Mouse (Mus musculus): ENCODE data around the gene Csnk1g1. TPM values are rescaled to one million over a fixed set of nuclear protein-coding genes. Genes with fewer than 3 reads are reported as not detected.
A peak's percentile ranks its signal among the peaks of the same experiment; 100 is the strongest.

Gene Csnk1g1
- polyA plus RNA-seq (2015; fragmentation: Nextera tagmentation; extraction: Ambion mirVana), result 11.7 and 12.4 TPM in 2 replicates

DNA sequence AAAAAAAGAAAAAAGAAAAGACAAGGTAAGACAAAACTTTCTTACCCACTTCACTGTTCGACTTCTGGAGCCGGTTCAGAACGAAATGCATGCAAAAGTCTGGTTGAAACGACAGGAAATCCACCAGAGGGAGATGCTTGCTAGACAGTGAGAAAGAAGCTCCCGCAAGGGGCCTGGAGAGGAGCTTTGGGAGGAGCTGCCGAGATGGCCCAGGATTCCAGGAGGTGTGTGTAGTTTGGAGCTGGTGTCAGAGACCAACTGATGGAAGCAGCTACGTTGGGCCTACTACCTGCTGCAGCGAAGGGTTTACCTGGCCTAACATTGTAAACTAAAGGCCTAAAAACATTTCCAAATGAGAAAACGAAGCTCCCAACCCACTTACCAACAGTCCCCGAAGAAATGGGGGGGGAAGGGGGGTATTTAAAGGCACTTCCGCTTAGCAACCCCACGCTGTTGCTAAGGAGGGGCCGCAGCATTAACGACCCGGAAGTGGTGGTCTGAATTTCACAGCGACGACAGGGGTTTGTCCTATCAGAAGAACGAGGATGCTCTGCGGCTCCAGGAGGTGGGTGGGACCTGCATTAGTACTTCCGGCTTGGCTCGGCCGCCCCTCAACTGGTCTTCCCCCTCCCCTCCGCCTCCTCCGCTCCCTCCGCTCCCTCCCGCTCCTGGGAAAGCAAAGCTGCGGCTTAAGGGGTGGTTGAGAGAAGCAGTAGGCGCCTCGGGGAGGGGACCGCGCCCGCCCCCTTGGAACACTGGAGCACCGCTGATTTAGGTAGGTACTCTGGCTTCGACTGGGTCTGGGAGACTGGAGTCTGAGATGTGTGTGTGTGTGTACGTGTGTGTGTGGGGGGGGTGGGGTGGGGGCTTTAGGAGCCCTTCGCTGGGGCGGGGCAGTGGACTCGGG, at the start of gene Csnk1g1, which contains the start of gene Trip4:
Gene Csnk1g1 (plus strand): TSS at position 531 of the 907 bp plus-strand sequence.
Gene Trip4 (minus strand): TSS at position 401 of the 907 bp plus-strand sequence.
- 1% methylated on average over 38 of the region's 38 CpGs for WGBS
- peaks cover 7% of the 10 kb centered on the region for H3K36me3 ChIP-seq (ENCODE audit: control insufficient read depth, insufficient read depth)
- H3K27ac ChIP-seq (ENCODE audit: low read length), result peak within 1 kb of the TSS; percentile 94
- no peaks in the 10 kb centered on the region for H3K27me3 ChIP-seq (ENCODE audit: control insufficient read depth, insufficient read depth, low read length)
- peaks cover 2% of the 10 kb centered on the region; the same call in 1 of the 2 replicates for H3K4me1 ChIP-seq (ENCODE audit: control insufficient read depth, insufficient read depth, low read length)
- H3K4me3 ChIP-seq (ENCODE audit: low read length), result peak within 1 kb of the TSS; percentile 91
- H3K9ac ChIP-seq (ENCODE audit: low read length), result peak within 1 kb of the TSS; percentile 91
- ATAC-seq (replicated peaks; ENCODE audit: extremely low read depth, insufficient read depth, low FRiP score), result peak; percentile 99
- no peaks in the 10 kb centered on the region for H3K9me3 ChIP-seq (replicated peaks; ENCODE audit: control insufficient read depth, low read length)
- H3K4me2 ChIP-seq (ENCODE audit: low read depth, low read length), result peak within 1 kb of the TSS; percentile 94

DNA sequence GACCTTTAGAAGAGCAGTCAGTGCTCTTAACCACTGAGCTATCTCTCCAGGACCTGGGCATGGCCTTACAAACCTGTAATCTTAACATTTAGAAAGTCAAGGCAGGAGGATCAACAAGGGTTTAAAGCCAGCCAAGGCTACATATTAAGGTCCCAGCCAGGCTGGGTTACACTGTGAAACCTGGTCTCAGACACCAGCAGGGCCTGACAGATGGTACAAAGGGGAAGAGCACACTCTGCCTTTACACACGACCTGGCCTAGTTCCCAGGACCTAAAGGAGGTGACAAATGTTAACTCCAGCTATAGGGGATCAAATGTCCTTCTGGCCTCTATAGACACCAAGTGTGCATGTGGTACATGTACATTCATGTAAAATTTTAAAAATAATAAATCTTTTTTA, 49.1 kb upstream of the Csnk1g1 start:
- Histone ChIP-seq H3K27ac (ENCODE audit: low read length) (no peak overlapping the region), H3K9me3 (replicated peaks; ENCODE audit: control insufficient read depth, low read length) (no peaks in the 10 kb centered on the region), H3K36me3 (ENCODE audit: control insufficient read depth, insufficient read depth) (peaks cover 40% of the 10 kb centered on the region), H3K9ac (ENCODE audit: low read length) (no peak overlapping the region), H3K4me2 (ENCODE audit: low read depth, low read length) (no peak overlapping the region), H3K4me3 (ENCODE audit: low read length) (no peak overlapping the region), H3K4me1 (ENCODE audit: control insufficient read depth, insufficient read depth, low read length) (no peaks in the 10 kb centered on the region), H3K27me3 (ENCODE audit: control insufficient read depth, insufficient read depth, low read length) (no peaks in the 10 kb centered on the region)
- WGBS, result 43% methylated on average over 1 of the region's 1 CpGs
- ATAC-seq (replicated peaks; ENCODE audit: extremely low read depth, insufficient read depth, low FRiP score), result no peak

DNA sequence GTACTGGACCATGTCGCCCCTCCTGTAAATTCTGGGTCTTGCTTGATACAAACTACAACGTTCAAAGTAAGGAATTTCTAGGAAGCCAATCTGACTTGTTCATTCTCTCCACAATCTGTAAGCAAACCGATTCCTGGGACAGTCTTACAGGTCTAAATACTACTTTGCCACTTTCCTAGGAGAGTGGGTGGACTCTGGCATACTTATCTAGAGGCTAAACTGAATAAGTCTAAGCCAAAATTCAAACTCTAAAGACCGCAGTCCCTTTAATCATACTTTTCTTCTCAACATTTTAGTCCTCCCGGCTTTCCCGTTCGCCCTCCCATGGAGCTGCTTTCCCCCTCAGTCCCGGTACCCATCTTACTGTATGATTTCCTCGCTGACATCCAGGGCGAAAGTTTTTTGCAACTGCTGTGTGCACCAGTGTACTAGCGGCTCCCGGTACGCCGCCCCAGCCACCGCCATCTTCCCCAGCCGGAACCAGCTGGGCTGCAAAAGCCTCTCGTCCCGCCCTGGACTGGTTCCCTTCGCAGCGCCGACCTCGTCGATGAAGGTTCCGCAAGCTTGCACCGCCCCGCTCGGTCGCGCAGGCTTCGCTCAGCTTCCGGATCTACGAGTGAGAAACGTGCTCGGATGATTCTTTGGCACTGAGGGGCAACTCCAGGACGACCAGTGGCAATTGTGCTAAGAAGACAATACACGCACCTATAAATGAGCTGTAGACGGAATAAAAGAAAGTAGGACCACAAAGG, 24.0 kb upstream of the Csnk1g1 start:
- peak; percentile 96 for ATAC-seq (replicated peaks; ENCODE audit: extremely low read depth, insufficient read depth, low FRiP score)
- H3K36me3 ChIP-seq (ENCODE audit: control insufficient read depth, insufficient read depth), result peaks cover 3% of the 10 kb centered on the region; the same call in 1 of the 2 replicates
- peak overlapping the region; percentile 89 for H3K9ac ChIP-seq (ENCODE audit: low read length)
- peaks cover 10% of the 10 kb centered on the region for H3K4me1 ChIP-seq (ENCODE audit: control insufficient read depth, insufficient read depth, low read length)
- peak overlapping the region; percentile 90 for H3K27ac ChIP-seq (ENCODE audit: low read length)
- H3K4me2 ChIP-seq (ENCODE audit: low read depth, low read length), result peak overlapping the region; percentile 86
- H3K9me3 ChIP-seq (replicated peaks; ENCODE audit: control insufficient read depth, low read length), result no peaks in the 10 kb centered on the region
- peak overlapping the region; percentile 86 for H3K4me3 ChIP-seq (ENCODE audit: low read length)
- under 1% methylated on average over 37 of the region's 37 CpGs for WGBS
- H3K27me3 ChIP-seq (ENCODE audit: control insufficient read depth, insufficient read depth, low read length), result no peaks in the 10 kb centered on the region

DNA sequence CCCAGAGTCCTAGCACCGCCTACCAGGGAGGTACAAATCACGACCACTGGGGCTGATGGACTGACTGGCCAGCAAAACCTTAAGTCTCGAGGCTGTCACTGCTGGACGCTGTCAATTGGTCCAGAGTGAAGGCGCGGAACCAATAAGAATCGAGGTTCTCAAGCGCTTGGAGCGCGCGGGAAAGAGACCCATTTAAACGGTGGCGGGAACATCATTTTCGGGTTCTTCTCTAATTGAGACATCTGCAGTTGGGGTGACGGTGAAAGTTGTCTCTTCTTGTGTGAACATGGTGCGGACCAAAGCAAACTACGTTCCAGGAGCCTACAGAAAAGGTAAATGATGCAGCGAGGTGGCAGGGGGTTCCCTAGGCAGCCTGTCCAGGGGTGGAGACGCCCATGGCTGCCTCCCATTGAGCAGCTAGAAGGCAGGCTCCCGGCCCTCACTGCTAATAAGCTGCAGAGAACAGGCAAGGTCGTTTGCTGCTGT, 18.5 kb upstream of the Csnk1g1 start, which contains the start of gene Pclaf:
Gene Pclaf (plus strand): TSS at position 95 of the 486 bp plus-strand sequence.
- Histone ChIP-seq H3K4me2 (ENCODE audit: low read depth, low read length) (peak within 1 kb of the TSS; percentile 88), H3K36me3 (ENCODE audit: control insufficient read depth, insufficient read depth) (peaks cover 15% of the 10 kb centered on the region), H3K27me3 (ENCODE audit: control insufficient read depth, insufficient read depth, low read length) (no peaks in the 10 kb centered on the region), H3K4me3 (ENCODE audit: low read length) (peak within 1 kb of the TSS; percentile 74), H3K27ac (ENCODE audit: low read length) (peak within 1 kb of the TSS; percentile 39), H3K9ac (ENCODE audit: low read length) (peak within 1 kb of the TSS; percentile 85), H3K9me3 (replicated peaks; ENCODE audit: control insufficient read depth, low read length) (no peaks in the 10 kb centered on the region), H3K4me1 (ENCODE audit: control insufficient read depth, insufficient read depth, low read length) (peaks cover 17% of the 10 kb centered on the region)
- peak; percentile 95 for ATAC-seq (replicated peaks; ENCODE audit: extremely low read depth, insufficient read depth, low FRiP score)
- under 1% methylated on average over 21 of the region's 21 CpGs for WGBS

DNA sequence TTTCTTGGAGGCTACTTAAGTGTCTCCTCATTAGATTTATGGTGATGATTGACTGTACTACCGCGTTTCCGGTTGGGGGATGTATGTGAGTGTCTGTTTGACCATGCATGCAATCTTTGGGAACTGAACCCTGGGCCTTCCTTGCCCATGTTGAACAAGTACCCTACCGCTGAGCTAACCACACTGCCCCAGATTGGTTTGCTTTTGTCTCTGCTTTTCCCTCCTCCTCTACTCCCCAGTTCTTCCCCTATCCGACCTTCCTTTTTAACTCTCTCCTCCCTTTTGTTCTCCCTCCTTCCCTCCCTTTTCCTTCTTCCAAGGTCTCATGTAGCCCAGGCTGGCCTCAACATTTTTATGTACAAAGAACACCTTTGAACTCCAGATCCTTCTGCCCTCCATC, 17.6 kb upstream of the Csnk1g1 start:
- no peak overlapping the region for H3K27ac ChIP-seq (ENCODE audit: low read length)
- H3K4me1 ChIP-seq (ENCODE audit: control insufficient read depth, insufficient read depth, low read length), result peaks cover 13% of the 10 kb centered on the region
- H3K27me3 ChIP-seq (ENCODE audit: control insufficient read depth, insufficient read depth, low read length), result no peaks in the 10 kb centered on the region
- H3K4me2 ChIP-seq (ENCODE audit: low read depth, low read length), result peak overlapping the region; percentile 88
- peaks cover 18% of the 10 kb centered on the region for H3K36me3 ChIP-seq (ENCODE audit: control insufficient read depth, insufficient read depth)
- peak overlapping the region; percentile 85 for H3K9ac ChIP-seq (ENCODE audit: low read length)
- WGBS, result 3% methylated on average over 5 of the region's 5 CpGs
- no peak for ATAC-seq (replicated peaks; ENCODE audit: extremely low read depth, insufficient read depth, low FRiP score)
- H3K9me3 ChIP-seq (replicated peaks; ENCODE audit: control insufficient read depth, low read length), result no peaks in the 10 kb centered on the region
- H3K4me3 ChIP-seq (ENCODE audit: low read length), result peak overlapping the region; percentile 74

DNA sequence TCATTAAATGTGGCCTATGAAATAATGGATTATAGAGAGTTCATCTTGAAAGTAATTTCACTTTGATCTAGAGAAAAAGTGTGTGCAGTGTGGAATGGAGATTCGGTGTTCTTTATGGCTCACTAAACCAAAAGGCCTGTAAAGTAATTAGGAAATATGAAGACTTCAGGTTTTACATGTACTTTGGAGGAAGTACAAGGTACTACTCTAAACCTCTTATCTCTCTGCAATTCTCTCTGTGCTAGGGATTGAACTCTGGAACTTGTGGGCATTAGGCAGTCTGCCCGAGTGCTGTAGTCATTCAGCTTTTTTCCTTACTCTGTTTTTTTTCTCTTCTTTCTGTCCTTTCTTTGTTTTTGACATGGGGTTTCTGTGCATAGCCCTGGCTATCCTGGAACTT, 11.7 kb upstream of the Csnk1g1 start:
- H3K4me2 ChIP-seq (ENCODE audit: low read depth, low read length), result no peak overlapping the region
- no peak overlapping the region for H3K27ac ChIP-seq (ENCODE audit: low read length)
- no peaks in the 10 kb centered on the region for H3K9me3 ChIP-seq (replicated peaks; ENCODE audit: control insufficient read depth, low read length)
- H3K9ac ChIP-seq (ENCODE audit: low read length), result no peak overlapping the region
- no peaks in the 10 kb centered on the region for H3K27me3 ChIP-seq (ENCODE audit: control insufficient read depth, insufficient read depth, low read length)
- 89% methylated on average over 2 of the region's 2 CpGs for WGBS
- H3K4me1 ChIP-seq (ENCODE audit: control insufficient read depth, insufficient read depth, low read length), result peaks cover under 1% of the 10 kb centered on the region; the same call in 1 of the 2 replicates
- ATAC-seq (replicated peaks; ENCODE audit: extremely low read depth, insufficient read depth, low FRiP score), result no peak
- H3K4me3 ChIP-seq (ENCODE audit: low read length), result no peak overlapping the region
- peaks cover 26% of the 10 kb centered on the region for H3K36me3 ChIP-seq (ENCODE audit: control insufficient read depth, insufficient read depth)

DNA sequence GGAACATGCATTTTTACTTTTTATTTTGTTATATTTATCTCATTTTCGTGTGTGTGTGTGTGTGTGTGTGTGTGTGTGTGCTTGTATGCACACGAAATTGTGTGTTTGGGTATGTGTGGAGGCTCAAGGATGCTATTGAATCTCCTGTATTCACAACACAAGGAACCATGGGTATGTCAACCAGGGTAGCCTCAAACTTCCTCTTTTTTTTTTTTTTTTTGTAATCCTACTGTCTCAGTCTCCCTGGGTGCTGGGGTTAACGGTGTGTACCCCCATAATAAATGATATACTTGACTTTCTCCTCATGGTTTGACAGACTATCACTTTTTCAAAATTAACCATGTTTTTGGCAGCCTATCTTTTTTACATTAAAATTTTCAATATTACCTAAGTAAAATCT, 5.8 kb upstream of the Csnk1g1 start:
- ATAC-seq (replicated peaks; ENCODE audit: extremely low read depth, insufficient read depth, low FRiP score), result no peak
- Histone ChIP-seq H3K4me1 (ENCODE audit: control insufficient read depth, insufficient read depth, low read length) (no peaks in the 10 kb centered on the region; the same call in 1 of the 2 replicates), H3K4me2 (ENCODE audit: low read depth, low read length) (no peak overlapping the region), H3K4me3 (ENCODE audit: low read length) (no peak overlapping the region), H3K36me3 (ENCODE audit: control insufficient read depth, insufficient read depth) (peaks cover 19% of the 10 kb centered on the region), H3K27me3 (ENCODE audit: control insufficient read depth, insufficient read depth, low read length) (no peaks in the 10 kb centered on the region), H3K9me3 (replicated peaks; ENCODE audit: control insufficient read depth, low read length) (no peaks in the 10 kb centered on the region), H3K27ac (ENCODE audit: low read length) (no peak overlapping the region), H3K9ac (ENCODE audit: low read length) (no peak overlapping the region)
- 86% methylated on average over 3 of the region's 3 CpGs for WGBS

DNA sequence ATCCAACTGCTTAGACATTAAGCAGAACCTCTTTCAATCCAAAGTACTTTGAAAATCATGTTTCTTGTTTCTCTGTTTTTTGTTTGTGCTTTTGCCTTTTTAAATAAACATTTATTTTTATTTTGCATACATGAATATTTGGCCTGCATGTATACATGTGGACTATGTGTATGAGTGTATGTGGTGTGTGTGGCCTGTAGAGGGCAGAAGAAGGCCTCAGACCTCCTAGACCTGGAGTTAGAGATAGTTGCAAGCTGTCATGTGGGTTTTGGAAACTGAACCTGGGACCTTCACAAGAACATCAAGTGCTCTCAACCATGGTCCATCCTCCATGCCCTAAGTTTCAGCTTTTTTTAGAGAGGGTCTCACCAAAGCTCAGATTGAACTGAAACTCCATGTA, 5.3 kb upstream of the Csnk1g1 start:
- Histone ChIP-seq H3K9me3 (replicated peaks; ENCODE audit: control insufficient read depth, low read length) (no peaks in the 10 kb centered on the region), H3K4me3 (ENCODE audit: low read length) (no peak overlapping the region), H3K27me3 (ENCODE audit: control insufficient read depth, insufficient read depth, low read length) (no peaks in the 10 kb centered on the region), H3K36me3 (ENCODE audit: control insufficient read depth, insufficient read depth) (peaks cover 19% of the 10 kb centered on the region), H3K9ac (ENCODE audit: low read length) (no peak overlapping the region), H3K27ac (ENCODE audit: low read length) (no peak overlapping the region), H3K4me2 (ENCODE audit: low read depth, low read length) (no peak overlapping the region), H3K4me1 (ENCODE audit: control insufficient read depth, insufficient read depth, low read length) (no peaks in the 10 kb centered on the region; the same call in 1 of the 2 replicates)
- no peak for ATAC-seq (replicated peaks; ENCODE audit: extremely low read depth, insufficient read depth, low FRiP score)
